In genomic region chr9:56795721-56796655, GRCm38 (mm10) we compare ENCODE assay signal across 8 mouse cellular contexts. TPM values are rescaled to one million over a fixed set of nuclear protein-coding genes. Genes with fewer than 3 reads are reported as not detected.
DNase-seq lines count a peak whose midpoint lies in the region; ATAC-seq and TF ChIP-seq lines count a peak whose summit lies in the region.

TSS of gene Lingo1 (minus strand) at chr9:56796468.

- no peak within 1 kb of the TSS for H3K27ac ChIP-seq in heart, embryonic 12.5 days (ENCODE audit: poor library complexity, severe bottlenecking)
- H3K27ac ChIP-seq in forebrain, embryonic 12.5 days: peak within 1 kb of the TSS; percentile 42; the same call in 1 of the 2 replicates
- H3K27ac ChIP-seq in midbrain, embryonic 12.5 days (replicated peaks): peak within 1 kb of the TSS; percentile 44

- no peaks in the 10 kb centered on the region for H3K9me3 ChIP-seq in heart, embryonic 12.5 days (replicated peaks)
- H3K9me3 ChIP-seq in forebrain, embryonic 12.5 days: no peaks in the 10 kb centered on the region
- no peaks in the 10 kb centered on the region for H3K9me3 ChIP-seq in midbrain, embryonic 12.5 days

- no peak for TF ChIP-seq CTCF in brain, embryonic 14.5 days (IDR thresholded peaks at IDR 0.05; ENCODE audit: borderline replicate concordance, extremely low read depth, insufficient read depth, insufficient read length)

- ATAC-seq in heart, embryonic 12.5 days (ENCODE audit: insufficient number of reproducible peaks, low FRiP score): no peak
- ATAC-seq in forebrain, embryonic 12.5 days (ENCODE audit: low FRiP score): peak; percentile 75
- peak; percentile 53 for ATAC-seq in midbrain, embryonic 12.5 days (ENCODE audit: low FRiP score, low read depth)
- no peak for ATAC-seq in erythroid progenitor cell, adult 5-6 weeks (replicated peaks; ENCODE audit: low FRiP score, poor library complexity, severe bottlenecking)

- H3K9ac ChIP-seq in heart, embryonic 12.5 days: peak within 1 kb of the TSS; percentile 47
- peak within 1 kb of the TSS; percentile 60 for H3K9ac ChIP-seq in forebrain, embryonic 12.5 days
- H3K9ac ChIP-seq in midbrain, embryonic 12.5 days (replicated peaks): peak within 1 kb of the TSS; percentile 43

- peaks cover 85% of the 10 kb centered on the region for H3K27me3 ChIP-seq in heart, embryonic 12.5 days (replicated peaks)
- H3K27me3 ChIP-seq in forebrain, embryonic 12.5 days: peaks cover 90% of the 10 kb centered on the region
- peaks cover 89% of the 10 kb centered on the region for H3K27me3 ChIP-seq in midbrain, embryonic 12.5 days

- H3K4me1 ChIP-seq in heart, embryonic 12.5 days (replicated peaks): peaks cover 16% of the 10 kb centered on the region
- H3K4me1 ChIP-seq in forebrain, embryonic 12.5 days: peaks cover 17% of the 10 kb centered on the region
- H3K4me1 ChIP-seq in midbrain, embryonic 12.5 days: peaks cover 16% of the 10 kb centered on the region

- WGBS in heart, embryonic 12.5 days: 1% methylated on average over 68 of the region's 88 CpGs
- WGBS in forebrain, embryonic 12.5 days: under 1% methylated on average over 85 of the region's 88 CpGs
- WGBS in midbrain, embryonic 12.5 days: under 1% methylated on average over 68 of the region's 88 CpGs

- no peaks in the 10 kb centered on the region for H3K36me3 ChIP-seq in heart, embryonic 12.5 days
- no peaks in the 10 kb centered on the region for H3K36me3 ChIP-seq in forebrain, embryonic 12.5 days (replicated peaks)
- no peaks in the 10 kb centered on the region for H3K36me3 ChIP-seq in midbrain, embryonic 12.5 days

- peak within 1 kb of the TSS; percentile 53 for H3K4me3 ChIP-seq in heart, embryonic 12.5 days
- peak within 1 kb of the TSS; percentile 51 for H3K4me3 ChIP-seq in forebrain, embryonic 12.5 days (replicated peaks)
- peak within 1 kb of the TSS; percentile 53 for H3K4me3 ChIP-seq in midbrain, embryonic 12.5 days

- H3K4me2 ChIP-seq in heart, embryonic 12.5 days: peak within 1 kb of the TSS; percentile 85
- H3K4me2 ChIP-seq in forebrain, embryonic 12.5 days: peak within 1 kb of the TSS; percentile 89
- H3K4me2 ChIP-seq in midbrain, embryonic 12.5 days (replicated peaks): peak within 1 kb of the TSS; percentile 85

- TF ChIP-seq POLR2A in brain, embryonic 14.5 days (IDR thresholded peaks at IDR 0.05; ENCODE audit: borderline replicate concordance, extremely low read depth, insufficient read depth, insufficient read length, poor library complexity, severe bottlenecking): no peak

- DNase-seq in heart, adult 9 months (ENCODE audit: low spot score in 2 of 2): no peak
- DNase-seq in brain, embryonic 14.5 days (ENCODE audit: low read depth): peak; percentile 79
- peak; percentile 65 to 78 for DNase-seq in layer of hippocampus, adult 8-10 months (ENCODE audit: low spot score in 2 of 2)
- peak; percentile 52 for DNase-seq in testis, postnatal 10 days (ENCODE audit: low spot score)

RNA-seq across cellular contexts. Expression of gene Lingo1, which starts in this region (rescaled TPM):
- 1.8 and 2.4 TPM in 2 replicates for polyA plus RNA-seq in heart, embryonic 12.5 days (2016; fragmentation: Nextera tagmentation; extraction: Ambion mirVana)
- 143 and 205 TPM in 2 replicates for polyA plus RNA-seq in brain, embryonic 14.5 days (2012; rRNA removed)
- polyA plus RNA-seq in forebrain, embryonic 12.5 days (2016; fragmentation: Nextera tagmentation; extraction: Ambion mirVana): 9.4 and 10.5 TPM in 2 replicates
- total RNA-seq in layer of hippocampus, adult 8-10 months (2022): 100 to 1,000 TPM; 226 to 270 (median 251) TPM
- 19.6 and 21.0 TPM in 2 replicates for polyA plus RNA-seq in midbrain, embryonic 12.5 days (2016; fragmentation: Nextera tagmentation; extraction: Ambion mirVana)
- total RNA-seq in erythroid progenitor cell, adult 5-6 weeks (2015; ENCODE audit: low replicate concordance): not detected in 2 replicates
- total RNA-seq in erythroid progenitor cell, adult 5-6 weeks (2017; ENCODE audit: low replicate concordance): not detected in 2 replicates

Comparison
In these comparisons a context has a peak if more than half of its experiments do, and no peak if none do; other contexts are left out.
1. RNA of gene Lingo1 (total RNA-seq): 226 to 270 TPM in layer of hippocampus, adult 8-10 months; not detected in erythroid progenitor cell, adult 5-6 weeks; every median in the first group is over 100 times any median in the second.
2. ATAC-seq: peak in forebrain, embryonic 12.5 days (single experiment) and midbrain, embryonic 12.5 days (single experiment); none in heart, embryonic 12.5 days (single experiment) and erythroid progenitor cell, adult 5-6 weeks (single experiment).
3. DNase-seq: peak in brain, embryonic 14.5 days (single experiment), layer of hippocampus, adult 8-10 months (2 of 2) and testis, postnatal 10 days (single experiment); none in heart, adult 9 months (0 of 2).
4. Peak in every context shown above with its lines, with median percentiles within 50 percentile points of each other: H3K4me2 ChIP-seq, H3K4me3 ChIP-seq and H3K9ac ChIP-seq.